Mouse (Mus musculus) hindbrain, embryonic 11.5 days (tissue): ENCODE results near the gene Olfr671. TPM values are rescaled to one million over a fixed set of nuclear protein-coding genes. Genes with fewer than 3 reads are reported as not detected.

ENCODE experiments used
- polyA plus RNA-seq: library from polyadenylated mRNA; unstranded; fragments of >200 nt; fragmentation: Nextera tagmentation; extraction: Ambion mirVana; gene quantifications from 2 replicates; pipeline ENCODE4 v1.2.1, GENCODE M21; 2014

Olfr671 gene
- polyA plus RNA-seq, 1 experiment from 2014 or later: not detected

Other genes with a start within 250 kb of the Olfr671 start
- gene Usp17le, start 201.7 kb downstream of the Olfr671 start, polyA plus RNA-seq: not detected in 2 replicates
- gene Usp17lb, start 136.5 kb downstream of the Olfr671 start, polyA plus RNA-seq: not detected in 2 replicates
- not detected in 2 replicates for gene Usp17la, start 122.1 kb downstream of the Olfr671 start, polyA plus RNA-seq
- gene Olfr665, start 101.1 kb downstream of the Olfr671 start, polyA plus RNA-seq: not detected in 2 replicates
- gene Olfr666, start 83.2 kb downstream of the Olfr671 start, polyA plus RNA-seq: not detected in 2 replicates
- gene Olfr667, start 57.6 kb downstream of the Olfr671 start, polyA plus RNA-seq: not detected in 2 replicates
- not detected in 2 replicates for gene Olfr668, start 51.1 kb downstream of the Olfr671 start, polyA plus RNA-seq
- gene Olfr669, start 44.9 kb downstream of the Olfr671 start, polyA plus RNA-seq: not detected in 2 replicates
- not detected in 2 replicates for gene Olfr670, start 16.5 kb downstream of the Olfr671 start, polyA plus RNA-seq
- gene Olfr672, start 22.9 kb upstream of the Olfr671 start, polyA plus RNA-seq: not detected in 2 replicates
- gene Olfr675, start 49.3 kb upstream of the Olfr671 start, polyA plus RNA-seq: not detected in 2 replicates
- not detected in 2 replicates for gene Olfr676, start 53.6 kb upstream of the Olfr671 start, polyA plus RNA-seq
- not detected in 2 replicates for gene Olfr677, start 72.2 kb upstream of the Olfr671 start, polyA plus RNA-seq
- not detected in 2 replicates for gene Olfr678, start 85.3 kb upstream of the Olfr671 start, polyA plus RNA-seq
- gene Olfr679, start 102.1 kb upstream of the Olfr671 start, polyA plus RNA-seq: not detected in 2 replicates
- not detected in 2 replicates for gene Olfr680-ps1, start 113.7 kb upstream of the Olfr671 start, polyA plus RNA-seq
- not detected in 2 replicates for gene Olfr681, start 137.7 kb upstream of the Olfr671 start, polyA plus RNA-seq
- gene Olfr683, start 167.9 kb upstream of the Olfr671 start, polyA plus RNA-seq: not detected in 2 replicates
- 0.06 TPM in 1 of 2 replicates, not detected in the other for gene Olfr684, start 184.5 kb upstream of the Olfr671 start, polyA plus RNA-seq
- not detected in 2 replicates for gene Olfr685, start 206.9 kb upstream of the Olfr671 start, polyA plus RNA-seq
- gene Olfr686, start 228.4 kb upstream of the Olfr671 start, polyA plus RNA-seq: not detected in 2 replicates